Mouse (Mus musculus) midbrain, embryonic 14.5 days (tissue): Measurements from ENCODE around the gene Gpn2. TPM values are rescaled to one million over a fixed set of nuclear protein-coding genes. Genes with fewer than 3 reads are reported as not detected.
A peak's percentile ranks its signal among the peaks of the same experiment; 100 is the strongest.

Experiments
- ATAC-seq: fragments of 200-750 bp; cut with Nextera tagmentation; 2 replicates; pipeline ENCODE4 v1.8.0; 2017; ENCODE audit warnings: moderate number of reproducible peaks, moderate library complexity; ENCODE audit not compliant: low FRiP score, low TSS enrichment
- DNase-seq: peaks from one replicate; pipeline ENCODE4 v3.0.0-alpha.2; 2015
- H3K27ac ChIP-seq: fragments of 300-500 bp; sonication (generic); replicated peaks from 2 replicates; pipeline ENCODE4 v1.5.1; 2014; ENCODE audit warnings: mild to moderate bottlenecking, low read depth, low read length, moderate library complexity
- H3K27me3 ChIP-seq: fragments of 300-500 bp; sonication (generic); 2 replicates; pipeline ENCODE4 v1.6.1; 2014; ENCODE audit warnings: low read length, control low read depth, mixed read lengths; ENCODE audit not compliant: control insufficient read depth, insufficient read depth
- H3K36me3 ChIP-seq: fragments of 300-500 bp; sonication (generic); 2 replicates; pipeline ENCODE4 v1.6.1; 2014; ENCODE audit warnings: low read length, control low read depth; ENCODE audit not compliant: control insufficient read depth, insufficient read depth
- H3K4me1 ChIP-seq: fragments of 300-500 bp; sonication (generic); 2 replicates; pipeline ENCODE4 v1.6.1; 2014; ENCODE audit warnings: mild to moderate bottlenecking, antibody characterized with exemption, low read length, control low read depth; ENCODE audit not compliant: control insufficient read depth, insufficient read depth
- H3K4me2 ChIP-seq: fragments of 300-500 bp; sonication (generic); 2 replicates; pipeline ENCODE4 v1.6.1; 2014; ENCODE audit warnings: mild to moderate bottlenecking, low read length, moderate library complexity
- H3K4me3 ChIP-seq: fragments of 300-500 bp; sonication (generic); replicated peaks from 2 replicates; pipeline ENCODE4 v1.5.1; 2014; ENCODE audit warnings: low read depth, low read length
- H3K9ac ChIP-seq: fragments of 300-500 bp; sonication (generic); replicated peaks from 2 replicates; pipeline ENCODE4 v1.6.1; 2014; ENCODE audit warnings: mild to moderate bottlenecking, low read length, moderate library complexity
- H3K9me3 ChIP-seq: fragments of 300-500 bp; sonication (generic); 2 replicates; pipeline ENCODE4 v1.6.1; 2016; ENCODE audit warnings: low read length, control low read depth, mixed read lengths; ENCODE audit not compliant: control insufficient read depth
- WGBS: fragments of 180-500 bp; shearing (Covaris S2); extraction: QIAGEN DNeasy Blood & Tissue Kit; methylation state at CpG from one replicate; pipeline ENCODE4 v1.1.7; 2014; 5-methylcytosine and 5-hydroxymethylcytosine counted together
- polyA plus RNA-seq: library from polyadenylated mRNA; unstranded; fragments of >200 nt; fragmentation: Nextera tagmentation; extraction: Ambion mirVana; gene quantifications from 2 replicates; pipeline ENCODE4 v1.2.1, GENCODE M21; 2014

Gene Gpn2
- polyA plus RNA-seq, 1 experiment from 2014 or later: 20.3 TPM

GRCm38 (mm10) chr4:133557041-133557717 is 27.0 kb upstream of the Gpn2 start:
- H3K27ac ChIP-seq: no peak overlapping the region
- ATAC-seq: no peak
- no peak overlapping the region for H3K4me2 ChIP-seq
- H3K27me3 ChIP-seq: no peaks in the 10 kb centered on the region
- no peaks in the 10 kb centered on the region for H3K9me3 ChIP-seq
- DNase-seq: no peak
- H3K36me3 ChIP-seq: no peaks in the 10 kb centered on the region
- no peak overlapping the region for H3K4me3 ChIP-seq
- no peaks in the 10 kb centered on the region for H3K4me1 ChIP-seq
- H3K9ac ChIP-seq: no peak overlapping the region
- 43% methylated on average over 10 of the region's 10 CpGs for WGBS

DNA sequence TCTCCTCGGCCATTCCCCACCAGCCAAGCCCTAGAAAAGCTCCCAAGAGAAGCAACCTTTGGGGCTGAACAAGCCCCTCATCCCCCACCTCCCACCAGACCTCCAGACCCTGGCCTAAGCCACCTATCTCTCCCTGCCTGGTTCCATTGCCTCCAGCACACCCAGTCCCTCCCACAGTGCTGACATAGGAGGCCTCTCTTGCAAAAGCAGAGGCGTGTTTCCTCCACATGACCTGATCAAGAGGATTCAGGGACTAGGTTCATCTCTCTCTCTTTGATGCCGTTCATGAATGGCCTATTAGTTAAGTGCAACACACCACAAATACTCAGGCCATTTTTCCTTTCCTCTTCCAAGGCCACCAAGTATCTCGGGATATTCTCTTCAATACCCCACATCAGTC is 24.3 kb upstream of the Gpn2 start:
- no peaks in the 10 kb centered on the region for H3K36me3 ChIP-seq
- no peak overlapping the region for H3K9ac ChIP-seq
- no peaks in the 10 kb centered on the region for H3K27me3 ChIP-seq
- ATAC-seq: no peak
- 76% methylated on average over 4 of the region's 4 CpGs for WGBS
- no peak for DNase-seq
- no peak overlapping the region for H3K4me2 ChIP-seq
- H3K9me3 ChIP-seq: no peaks in the 10 kb centered on the region
- no peaks in the 10 kb centered on the region for H3K4me1 ChIP-seq
- no peak overlapping the region for H3K27ac ChIP-seq
- H3K4me3 ChIP-seq: no peak overlapping the region

- H3K4me3 ChIP-seq: no peak overlapping the region
- H3K9me3 ChIP-seq: no peaks in the 10 kb centered on the region
- H3K27ac ChIP-seq: no peak overlapping the region
- no peak for DNase-seq
- no peak overlapping the region for H3K4me2 ChIP-seq
- H3K4me1 ChIP-seq: no peaks in the 10 kb centered on the region
- ATAC-seq: no peak
- no peaks in the 10 kb centered on the region for H3K27me3 ChIP-seq
- WGBS: 72% methylated on average over 4 of the region's 4 CpGs
- H3K36me3 ChIP-seq: no peaks in the 10 kb centered on the region
- H3K9ac ChIP-seq: no peak overlapping the region
These were observed 22.5 kb upstream of the Gpn2 start for GRCm38 (mm10) chr4:133561622-133562021.

GRCm38 (mm10) chr4:133563123-133563571 is 21.0 kb upstream of the Gpn2 start:
- no peaks in the 10 kb centered on the region for H3K9me3 ChIP-seq
- no peaks in the 10 kb centered on the region for H3K27me3 ChIP-seq
- no peak overlapping the region for H3K9ac ChIP-seq
- no peaks in the 10 kb centered on the region for H3K36me3 ChIP-seq
- DNase-seq (peak; percentile 28), ATAC-seq (no peak)
- WGBS: 73% methylated on average over 11 of the region's 11 CpGs
- H3K4me1 ChIP-seq: no peaks in the 10 kb centered on the region
- H3K4me2 ChIP-seq: no peak overlapping the region
- H3K4me3 ChIP-seq: no peak overlapping the region
- H3K27ac ChIP-seq: no peak overlapping the region

DNA sequence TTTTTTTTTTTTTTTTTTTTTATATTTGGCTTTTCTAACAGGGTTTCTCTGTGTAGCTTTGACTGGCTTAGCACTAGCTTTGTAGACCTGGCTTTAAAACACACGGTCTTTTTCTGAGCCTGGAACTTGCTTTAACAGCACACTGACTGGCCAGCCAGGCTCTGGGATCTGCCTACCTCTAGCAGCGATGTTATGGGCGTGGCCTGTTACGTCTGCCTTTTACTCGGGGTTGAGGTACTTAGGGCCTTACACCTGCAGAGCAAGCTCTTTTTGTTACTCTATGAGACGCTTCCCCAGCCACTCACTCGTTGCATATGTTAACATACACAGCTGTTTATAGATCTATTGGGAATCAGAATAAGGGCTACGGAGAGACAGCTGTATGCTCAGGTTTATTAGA is 16.9 kb upstream of the Gpn2 start:
- H3K9me3 ChIP-seq: no peaks in the 10 kb centered on the region
- DNase-seq: no peak

DNA sequence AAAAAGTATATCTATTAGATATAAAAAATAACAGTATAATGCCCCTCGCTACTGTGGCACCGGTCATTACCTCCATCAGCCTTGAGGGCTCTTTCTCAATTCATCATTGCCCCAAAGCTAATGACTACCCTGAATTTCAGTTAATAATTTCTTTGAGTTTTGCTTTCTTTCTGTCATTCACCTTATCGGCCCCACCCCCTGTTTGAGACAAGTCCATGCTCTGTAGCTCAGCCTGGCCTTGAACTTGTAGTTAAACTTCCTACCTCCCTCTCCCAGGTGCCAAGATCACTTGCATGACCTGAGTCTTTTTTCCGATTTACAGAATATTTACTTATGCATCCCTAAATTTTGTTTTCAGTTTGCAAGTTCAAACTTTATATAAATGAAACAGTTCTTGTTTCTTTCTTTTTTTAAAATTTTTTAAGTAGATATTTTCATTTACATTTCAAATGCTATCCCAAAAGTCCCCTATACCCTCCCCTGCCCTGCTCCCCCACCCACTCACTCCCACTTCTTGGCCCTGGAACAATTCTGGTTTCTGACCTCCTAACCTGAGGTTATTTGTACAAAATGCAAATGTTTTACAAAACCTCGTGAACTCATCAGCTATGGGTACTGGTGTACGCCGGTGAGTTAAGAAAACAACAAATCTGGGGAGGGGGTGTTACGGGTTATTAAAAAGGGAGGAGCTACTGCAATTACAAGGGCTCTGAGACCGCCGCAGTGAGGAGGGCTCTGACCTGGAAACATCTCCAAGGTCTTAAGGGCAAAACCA is 14.7 kb upstream of the Gpn2 start:
- no peaks in the 10 kb centered on the region for H3K36me3 ChIP-seq
- WGBS: 83% methylated on average over 10 of the region's 10 CpGs
- no peaks in the 10 kb centered on the region for H3K9me3 ChIP-seq
- H3K27me3 ChIP-seq: no peaks in the 10 kb centered on the region
- H3K9ac ChIP-seq: no peak overlapping the region
- no peak overlapping the region for H3K4me3 ChIP-seq
- DNase-seq: no peak
- no peak for ATAC-seq
- H3K27ac ChIP-seq: no peak overlapping the region
- H3K4me1 ChIP-seq: no peaks in the 10 kb centered on the region
- no peak overlapping the region for H3K4me2 ChIP-seq

More for the DNA sequence above, 16.9 kb upstream of the Gpn2 start:
- 35% methylated on average over 8 of the region's 8 CpGs for WGBS
- Histone ChIP-seq H3K9ac (no peak overlapping the region), H3K4me1 (no peaks in the 10 kb centered on the region), H3K36me3 (no peaks in the 10 kb centered on the region), H3K4me2 (no peak overlapping the region), H3K27me3 (no peaks in the 10 kb centered on the region), H3K27ac (no peak overlapping the region), H3K4me3 (no peak overlapping the region)
- ATAC-seq: no peak

DNA sequence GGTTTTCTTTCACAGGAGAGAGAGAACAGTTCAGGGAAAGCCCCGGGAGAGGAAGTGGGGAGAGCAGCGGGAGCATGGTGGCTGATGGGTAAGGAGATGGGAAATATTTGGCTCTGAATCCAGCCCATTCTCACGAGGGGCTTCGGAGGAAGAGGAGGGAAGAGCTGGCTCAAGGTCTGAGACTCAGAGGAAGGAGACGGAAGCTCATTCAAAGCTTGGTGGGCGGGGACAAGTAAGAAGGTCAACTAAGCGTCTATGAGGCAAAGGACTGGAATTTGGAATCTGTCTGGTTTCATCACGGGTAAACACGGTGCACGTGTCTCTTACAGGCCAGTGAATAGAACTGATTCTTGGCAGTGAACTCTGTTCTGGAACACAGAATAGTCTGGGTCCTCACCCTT is 14.1 kb upstream of the Gpn2 start:
- ATAC-seq: no peak
- no peak overlapping the region for H3K4me3 ChIP-seq
- 66% methylated on average over 10 of the region's 10 CpGs for WGBS
- H3K9me3 ChIP-seq: no peaks in the 10 kb centered on the region
- DNase-seq: no peak
- no peak overlapping the region for H3K27ac ChIP-seq
- no peak overlapping the region for H3K9ac ChIP-seq
- H3K4me1 ChIP-seq: no peaks in the 10 kb centered on the region; the same call in 1 of the 2 replicates
- H3K4me2 ChIP-seq: no peak overlapping the region
- H3K27me3 ChIP-seq: no peaks in the 10 kb centered on the region
- H3K36me3 ChIP-seq: no peaks in the 10 kb centered on the region

- Histone ChIP-seq H3K4me2 (peak within 1 kb of the TSS; percentile 91), H3K4me3 (peak within 1 kb of the TSS; percentile 92), H3K36me3 (peaks cover 13% of the 10 kb centered on the region), H3K9me3 (no peaks in the 10 kb centered on the region), H3K4me1 (peaks cover 7% of the 10 kb centered on the region), H3K27ac (peak within 1 kb of the TSS; percentile 82), H3K27me3 (no peaks in the 10 kb centered on the region), H3K9ac (peak within 1 kb of the TSS; percentile 78)
- ATAC-seq: peak; percentile 91
- peak; percentile 97 for DNase-seq
- WGBS: 5% methylated on average over 44 of the region's 44 CpGs
These were observed 9.9 kb upstream of the Gpn2 start, which contains the start of gene Gpatch3 for GRCm38 (mm10) chr4:133574070-133574842. Gpatch3 (plus strand) TSS chr4:133574745.
